Mouse (Mus musculus): ENCODE measurements around the gene Gm44805.

- TF ChIP-seq CTCF (IDR thresholded peaks at IDR 0.05; ENCODE audit: borderline replicate concordance, extremely low read depth, insufficient read depth, insufficient read length): no peak
- no peak for TF ChIP-seq POLR2A (IDR thresholded peaks at IDR 0.05; ENCODE audit: borderline replicate concordance, extremely low read depth, insufficient read depth, insufficient read length, poor library complexity, severe bottlenecking)
Measured at GRCm38 (mm10) chr7:19682979-19683378, 1.8 kb upstream of the Gm44805 start.
